8 mouse cellular contexts compared by ENCODE assay signal in the genomic region with DNA sequence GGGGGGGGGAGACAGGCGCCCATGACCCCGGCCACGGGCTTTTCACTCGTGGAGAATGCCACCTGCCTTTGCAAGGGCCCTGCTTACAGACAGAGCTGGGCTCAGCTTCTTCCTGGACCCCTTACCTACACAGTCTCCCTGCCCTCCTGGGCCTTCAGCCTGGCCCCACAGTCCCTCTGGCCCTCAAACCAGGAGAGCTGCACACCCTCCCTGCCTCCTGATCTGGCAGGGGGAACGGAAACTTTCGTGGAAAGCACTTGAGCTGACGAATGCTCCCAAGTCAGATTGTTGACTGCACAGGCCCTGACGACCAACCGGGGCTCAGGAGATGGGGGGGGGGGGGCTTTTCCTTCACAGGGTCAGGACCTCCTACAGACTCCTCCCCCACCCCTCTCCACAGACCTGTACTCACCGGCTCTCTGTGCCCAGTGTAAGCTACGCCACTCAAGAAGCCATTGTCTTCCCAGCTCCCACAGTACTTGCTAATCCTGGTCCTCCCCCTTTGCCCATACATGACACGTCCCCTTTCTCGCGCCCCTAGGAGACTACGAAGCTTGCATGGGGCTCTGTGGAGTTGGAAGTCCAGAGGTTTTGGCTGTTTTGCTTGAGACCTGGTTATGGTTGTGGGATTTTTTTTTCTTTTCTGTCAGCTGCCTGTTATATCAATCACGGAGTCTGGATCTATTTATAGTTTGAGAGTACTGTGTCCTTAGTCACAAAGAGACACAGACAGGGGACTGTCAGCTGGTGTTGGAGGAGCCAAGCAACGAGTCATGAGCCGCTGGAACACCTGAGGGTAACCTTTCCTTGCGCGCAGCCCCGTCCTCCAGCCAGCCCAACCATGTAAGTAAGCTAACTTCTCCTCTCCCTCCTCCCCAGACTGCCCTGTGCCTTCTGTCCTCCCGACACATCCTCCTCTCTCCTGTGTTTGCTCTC. TPM values are rescaled to one million over a fixed set of nuclear protein-coding genes. Genes with fewer than 3 reads are reported as not detected.
DNase-seq lines count a peak whose midpoint lies in the region; ATAC-seq and TF ChIP-seq lines count a peak whose summit lies in the region.
"Had no signal": no experiment of that assay in that cellular context is flagged by ENCODE, and none has a peak within 500 bp of the region (broad histone marks: within the 10 kb centered on the region; RNA-seq: fewer than 3 reads in every experiment).

A gene (plus strand): TSS at position 422 of the 936 bp plus-strand sequence.

- ATAC-seq in heart, embryonic 14.5 days (ENCODE audit: insufficient number of reproducible peaks, insufficient read depth, low FRiP score, low read depth), result peak; percentile 80

- peak within 1 kb of the TSS; percentile 60 for H3K4me2 ChIP-seq in heart, embryonic 14.5 days (ENCODE audit: low read length)

- H3K4me1 ChIP-seq in ES-E14 (ENCODE audit: control insufficient read depth in 2 of 2, insufficient read depth in 2 of 2, low read length in 2 of 2, poor library complexity in 1 of 2), result peaks cover 0 to 6% of the 10 kb centered on the region in 2 experiments; a peak in 1 of 4 replicates
- no peaks in the 10 kb centered on the region for H3K4me1 ChIP-seq in bone marrow, adult 2 months (ENCODE audit: control insufficient read depth, insufficient read depth, low read length)
- peaks cover 22 to 46% of the 10 kb centered on the region in 2 experiments for H3K4me1 ChIP-seq in heart, embryonic 14.5 days (ENCODE audit: control insufficient read depth in 2 of 2, insufficient read depth in 2 of 2, low read length in 2 of 2)

- no peak within 1 kb of the TSS for H3K9ac ChIP-seq in ES-E14 (ENCODE audit: insufficient read depth, low read depth, low read length, poor library complexity, severe bottlenecking)
- peak within 1 kb of the TSS; percentile 71 for H3K9ac ChIP-seq in heart, embryonic 14.5 days (ENCODE audit: low read length)

- in situ Hi-C loops in ES-E14 (cut with MboI; ENCODE audit: low sequenced_read_pairs in 2 of 2, unreplicated experiment in 2 of 2), result no loop called here

- TF ChIP-seq POLR2A in bone marrow, adult 2 months (IDR thresholded peaks at IDR 0.05; ENCODE audit: borderline replicate concordance, control insufficient read depth, low read depth, low read length), result no peak

- TF ChIP-seq CTCF in bone marrow, adult 2 months (IDR thresholded peaks at IDR 0.05; ENCODE audit: control insufficient read depth, insufficient read depth, low read length), result no peak

- no peaks in the 10 kb centered on the region for H3K27me3 ChIP-seq in heart, embryonic 14.5 days (ENCODE audit: control insufficient read depth, insufficient read depth, low read length)

- 36% methylated on average over 22 of the region's 22 CpGs for WGBS in bone marrow, adult 2 months
- WGBS in heart, embryonic 14.5 days, result 20% methylated on average over 22 of the region's 22 CpGs

- no peaks in the 10 kb centered on the region for H3K36me3 ChIP-seq in ES-E14 (ENCODE audit: control insufficient read depth, insufficient read depth, low read length, poor library complexity, severe bottlenecking)
- H3K36me3 ChIP-seq in heart, embryonic 14.5 days (ENCODE audit: control insufficient read depth, insufficient read depth, low read length), result no peaks in the 10 kb centered on the region

- DNase-seq in ES-E14 (ENCODE audit: low read depth, low spot score), result no peak
- peak; percentile 21 to 58 for DNase-seq in kidney, postnatal 25 days
- no peak for DNase-seq in c-Kit-positive CD71-positive TER-119-positive erythroid progenitor cells, embryonic 14.5 days (ENCODE audit: low spot score)
- no peak for DNase-seq in layer of hippocampus, adult 8-10 months (ENCODE audit: low spot score in 2 of 2)
- no peak for DNase-seq in thymus, postnatal 0 days (ENCODE audit: low spot score)
- DNase-seq: thymus, postnatal 25 days had no signal

- no peak within 1 kb of the TSS for H3K4me3 ChIP-seq in ES-E14 (ENCODE audit: insufficient read depth in 1 of 2, low read depth in 1 of 2, low read length in 2 of 2, poor library complexity in 1 of 2, severe bottlenecking in 1 of 2)
- no peak within 1 kb of the TSS for H3K4me3 ChIP-seq in bone marrow, adult 2 months (replicated peaks; ENCODE audit: control insufficient read depth, low read depth, low read length)
- peak within 1 kb of the TSS; percentile 38 to 40 for H3K4me3 ChIP-seq in heart, embryonic 14.5 days (ENCODE audit: control insufficient read depth in 1 of 2, insufficient read depth in 1 of 2, low read depth in 1 of 2, low read length in 2 of 2)

- no peak within 1 kb of the TSS for H3K27ac ChIP-seq in ES-E14 (ENCODE audit: insufficient read depth, low read depth, low read length, poor library complexity, severe bottlenecking)
- no peak within 1 kb of the TSS for H3K27ac ChIP-seq in bone marrow, adult 2 months (ENCODE audit: control insufficient read depth, insufficient read depth, low read depth, low read length, poor library complexity)
- H3K27ac ChIP-seq in heart, embryonic 14.5 days (replicated peaks in 1 of 2; ENCODE audit: control insufficient read depth in 1 of 2, insufficient read depth in 1 of 2, low read depth in 2 of 2, low read length in 2 of 2), result peak within 1 kb of the TSS; percentile 63 to 85

- no peaks in the 10 kb centered on the region for H3K9me3 ChIP-seq in ES-E14 (ENCODE audit: control insufficient read depth, insufficient read depth, low read depth, low read length)
- no peaks in the 10 kb centered on the region for H3K9me3 ChIP-seq in heart, embryonic 14.5 days (ENCODE audit: control insufficient read depth, low read length)

TF ChIP-seq in ES-E14, 5 proteins besides CTCF, POLR2A, EP300 and RAD21:
- TF ChIP-seq MAFK (IDR thresholded peaks at IDR 0.05; ENCODE audit: insufficient read depth, low read depth, low read length), result no peak
- no peak for TF ChIP-seq HCFC1 (IDR thresholded peaks at IDR 0.05; ENCODE audit: borderline replicate concordance, insufficient read depth, low read length)
- TF ChIP-seq ZC3H11A (IDR thresholded peaks at IDR 0.05; ENCODE audit: borderline replicate concordance, low read depth, low read length), result no peak
- TF ChIP-seq ZNF384 (IDR thresholded peaks at IDR 0.05; ENCODE audit: low read depth, low read length), result no peak
- TF ChIP-seq CHD2 (IDR thresholded peaks at IDR 0.05; ENCODE audit: low read depth, low read length), result no peak

RNA-seq across cellular contexts. Expression of the gene that starts here (rescaled TPM):
- total RNA-seq in ES-E14 (2012; rRNA removed), result 120 and 169 TPM in 2 replicates
- 12.8 TPM in 1 of 2 replicates, not detected in the other for polyA plus RNA-seq in bone marrow, adult 2 months (2011; ENCODE audit: insufficient read depth, insufficient read length, low replicate concordance, missing spikeins)
- 1.9 and 2.5 TPM in 2 replicates for polyA plus RNA-seq in heart, embryonic 14.5 days (2014; fragmentation: Nextera tagmentation; extraction: Ambion mirVana)
- total RNA-seq in layer of hippocampus, adult 8-10 months (2022), result 1 to 10 TPM in 3 of 4 experiments, under 1 TPM in 1; 0.98 to 1.9 (median 1.5) TPM
- polyA plus RNA-seq in thymus, postnatal 0 days (2015; fragmentation: Nextera tagmentation; extraction: Ambion mirVana), result 0.03 TPM in 1 of 2 replicates, not detected in the other

Comparison
In these comparisons a context has a peak if more than half of its experiments do, and no peak if none do; other contexts are left out.
1. RNA of the gene that starts here (total RNA-seq): 120 to 169 TPM in ES-E14; 0.98 to 1.9 TPM in layer of hippocampus, adult 8-10 months; every median in the first group is over 10 times any median in the second.
2. DNase-seq: peak in kidney, postnatal 25 days (2 of 2); none in ES-E14 (single experiment), c-Kit-positive CD71-positive TER-119-positive erythroid progenitor cells, embryonic 14.5 days (single experiment), layer of hippocampus, adult 8-10 months (0 of 2) and thymus, postnatal 0 days (single experiment).
3. H3K27ac ChIP-seq: peak in heart, embryonic 14.5 days (2 of 2); none in ES-E14 (single experiment) and bone marrow, adult 2 months (single experiment).
4. H3K4me3 ChIP-seq: peak in heart, embryonic 14.5 days (2 of 2); none in ES-E14 (0 of 2) and bone marrow, adult 2 months (single experiment).